Mouse (Mus musculus) olfactory bulb, adult 2 months (tissue): Measurements from ENCODE around the gene Dynlt1c. TPM values are rescaled to one million over a fixed set of nuclear protein-coding genes. Genes with fewer than 3 reads are reported as not detected.
"Not testable (repeated sequence)": the region's sequence is repeated elsewhere in the genome, so short reads cannot be mapped to it uniquely, and the experiment has no call there.

Source experiments
- H3K27ac ChIP-seq: fragments of 200-500 bp; 2 replicates; pipeline ENCODE4 v1.5.1; 2012; ENCODE audit warnings: low read depth, low read length; ENCODE audit not compliant: insufficient read depth
- H3K4me1 ChIP-seq: fragments of 200-500 bp; 2 replicates; pipeline ENCODE4 v1.6.1; 2012; ENCODE audit warnings: low read length; ENCODE audit not compliant: control insufficient read depth, insufficient read depth
- H3K4me3 ChIP-seq: fragments of 200-500 bp; 2 replicates; pipeline ENCODE4 v1.5.1; 2012; ENCODE audit warnings: mild to moderate bottlenecking, low read depth, low read length, moderate library complexity; ENCODE audit not compliant: insufficient read depth
- WGBS: fragments of 180-500 bp; shearing (Covaris S2); methylation state at CpG from one replicate; pipeline ENCODE4 v1.1.7; 2018; 5-methylcytosine and 5-hydroxymethylcytosine counted together
- polyA plus RNA-seq: library from polyadenylated mRNA; stranded (reverse); fragments of >200 nt; gene quantifications from 2 replicates; pipeline ENCODE4 v1.2.4, GENCODE M21; 2012; ENCODE audit warnings: low replicate concordance; ENCODE audit not compliant: missing spikeins, insufficient read depth, insufficient read length

Gene Dynlt1c
- polyA plus RNA-seq, result not detected in 2 replicates

DNA sequence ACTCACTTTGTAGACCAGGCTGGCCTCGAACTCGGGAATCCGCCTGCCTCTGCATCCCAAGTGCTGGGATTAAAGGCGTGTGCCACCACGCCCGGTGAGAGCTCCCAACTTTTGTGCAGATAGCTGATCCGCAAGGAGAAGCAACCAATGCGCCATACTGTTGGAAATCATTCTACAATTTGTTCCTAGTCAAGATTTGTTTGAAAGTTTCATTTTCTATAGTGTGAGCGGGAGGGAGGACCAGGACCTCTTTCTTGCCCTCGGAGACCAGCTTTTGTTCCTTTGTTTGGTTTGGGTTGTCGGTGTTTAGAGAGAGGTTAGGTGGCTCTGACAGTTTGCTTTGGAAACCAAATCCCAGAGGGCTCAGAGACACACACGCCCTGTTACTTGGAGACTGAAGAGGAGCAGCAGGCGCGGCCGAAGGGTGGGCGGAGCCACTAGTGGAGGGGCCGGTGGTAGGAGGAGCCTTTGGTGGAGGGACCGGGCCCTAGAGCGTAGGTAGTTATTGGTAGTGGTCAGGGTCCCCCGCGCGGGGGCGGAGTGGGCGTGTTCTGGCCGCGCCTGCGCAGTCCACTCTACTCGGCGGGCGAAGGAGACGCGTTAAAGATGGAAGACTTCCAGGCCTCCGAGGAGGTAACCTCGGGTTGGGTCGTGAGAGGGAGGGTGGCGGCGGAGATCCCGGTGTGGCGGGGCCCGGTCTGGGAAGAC, at the start of gene Dynlt1c:
Gene Dynlt1c, plus strand, starts transcription at position 468 of the 708 bp plus-strand sequence.
- not testable (repeated sequence) for H3K4me1 ChIP-seq, H3K27ac ChIP-seq
- H3K4me3 ChIP-seq, result peak within 1 kb of the TSS; percentile 49
- 12% methylated on average over 34 of the region's 40 CpGs for WGBS

- WGBS, result no CpG with 5 or more reads among the region's 4 CpGs
- not testable (repeated sequence) for H3K4me1 ChIP-seq, H3K27ac ChIP-seq, H3K4me3 ChIP-seq
Measured at GRCm38 (mm10) chr17:6553798-6554197, 47.7 kb upstream of the Dynlt1c start.

- WGBS, result no CpG with 5 or more reads among the region's 5 CpGs
- H3K4me3 ChIP-seq, H3K4me1 ChIP-seq, H3K27ac ChIP-seq: not testable (repeated sequence)
Measured at GRCm38 (mm10) chr17:6554243-6554642, 47.2 kb upstream of the Dynlt1c start.

DNA sequence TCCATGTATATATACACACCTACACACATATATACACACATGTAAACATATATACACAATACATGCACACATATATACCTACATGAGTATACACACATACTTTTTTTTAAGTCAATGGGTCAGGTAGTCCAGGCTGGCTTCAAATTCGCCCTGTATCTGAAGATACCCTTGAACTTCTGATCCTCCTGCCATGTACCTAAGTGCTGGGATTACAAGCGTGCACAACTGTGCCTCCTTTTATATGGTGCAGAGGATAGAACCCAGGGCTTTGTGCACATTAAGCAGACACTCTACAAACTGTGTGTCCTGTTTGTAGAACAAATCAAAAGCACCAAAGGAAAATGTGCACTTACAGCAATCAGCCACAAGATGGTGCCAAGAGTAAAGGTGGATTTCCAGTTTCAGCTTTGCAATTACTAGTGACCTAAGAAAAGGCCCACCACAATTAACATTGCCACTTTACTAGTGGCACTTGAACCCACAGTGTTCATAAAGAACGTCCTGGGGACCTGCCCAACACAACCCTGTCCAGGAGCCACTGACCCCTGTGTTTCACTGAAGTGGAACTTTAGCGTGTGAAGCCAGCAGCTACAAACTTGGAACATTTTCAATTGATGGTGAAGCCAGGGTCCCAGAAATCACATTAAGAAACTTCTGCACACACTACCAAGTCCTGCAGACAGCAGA, 41.9 kb upstream of the Dynlt1c start:
- not testable (repeated sequence) for H3K27ac ChIP-seq, H3K4me3 ChIP-seq, H3K4me1 ChIP-seq
- no CpG with 5 or more reads among the region's 4 CpGs for WGBS

- H3K4me3 ChIP-seq, H3K27ac ChIP-seq, H3K4me1 ChIP-seq: not testable (repeated sequence)
- WGBS, result 93% methylated on average over 3 of the region's 3 CpGs
Measured at GRCm38 (mm10) chr17:6564866-6565265, 36.6 kb upstream of the Dynlt1c start.

DNA sequence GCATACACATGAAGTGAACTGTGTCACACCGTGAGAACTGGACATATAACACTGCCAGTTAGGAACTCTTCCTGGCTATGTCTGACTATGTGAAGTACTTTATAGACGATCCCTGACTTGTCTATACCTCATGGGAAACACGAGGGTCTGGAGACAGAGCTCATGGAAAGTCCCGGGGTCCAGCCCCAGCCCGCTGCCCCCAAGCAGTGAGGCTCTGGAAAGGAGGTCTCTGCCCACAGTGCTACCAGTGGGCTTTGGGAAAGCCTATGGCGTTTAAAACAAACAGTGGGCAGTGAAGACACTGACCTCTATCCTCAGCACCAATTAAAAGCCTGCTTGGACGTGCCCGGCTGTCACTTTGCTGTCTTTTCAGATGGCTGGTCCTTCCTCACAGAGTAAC, 33.6 kb upstream of the Dynlt1c start:
- WGBS, result 84% methylated on average over 6 of the region's 8 CpGs
- not testable (repeated sequence) for H3K4me3 ChIP-seq, H3K27ac ChIP-seq, H3K4me1 ChIP-seq

DNA sequence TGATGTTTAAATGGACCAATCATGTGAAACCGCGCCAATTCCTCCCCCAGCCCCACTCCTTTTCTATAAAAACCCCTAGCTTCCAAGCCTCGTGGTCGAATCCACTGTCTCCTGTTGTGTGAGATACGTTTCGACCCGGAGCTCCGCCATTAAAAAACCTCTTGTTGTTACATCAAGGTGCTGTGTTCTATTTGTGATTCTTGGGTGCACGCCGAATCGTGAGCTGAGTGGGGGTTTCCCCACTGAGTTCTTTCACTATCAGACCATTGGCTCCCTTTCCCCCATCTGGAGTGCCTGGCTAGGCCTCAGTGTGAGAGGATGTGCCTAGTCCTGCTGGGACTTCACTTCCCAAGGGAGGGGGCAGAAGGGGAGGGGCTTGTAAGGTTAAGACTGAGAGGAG, 30.2 kb upstream of the Dynlt1c start:
- 93% methylated on average over 11 of the region's 11 CpGs for WGBS
- not testable (repeated sequence) for H3K4me1 ChIP-seq, H3K4me3 ChIP-seq, H3K27ac ChIP-seq

DNA sequence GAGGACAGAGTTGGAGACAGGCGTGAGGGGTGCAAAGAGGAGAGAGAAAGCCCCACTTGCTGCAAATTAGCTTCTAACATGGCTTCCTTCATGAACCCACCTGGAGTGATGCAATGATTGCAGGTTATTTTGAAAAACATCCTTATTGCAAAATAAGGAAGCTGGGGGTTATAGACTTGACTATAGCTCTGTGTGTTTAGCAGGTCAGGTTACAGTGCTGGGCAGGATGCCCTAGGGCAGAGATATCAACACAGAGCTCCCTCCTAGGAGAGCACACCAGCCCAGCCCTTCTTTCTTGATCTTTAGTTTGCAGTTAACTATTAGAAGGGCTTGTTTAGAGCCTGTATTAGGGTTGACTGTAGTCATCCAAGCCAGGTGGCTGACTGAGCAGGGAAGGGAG, 29.3 kb upstream of the Dynlt1c start:
- not testable (repeated sequence) for H3K4me3 ChIP-seq, H3K27ac ChIP-seq, H3K4me1 ChIP-seq
- no CpG with 5 or more reads among the region's 1 CpGs for WGBS

- H3K4me1 ChIP-seq, H3K4me3 ChIP-seq, H3K27ac ChIP-seq: not testable (repeated sequence)
- 91% methylated on average over 8 of the region's 8 CpGs for WGBS
Measured at GRCm38 (mm10) chr17:6575376-6575775, 26.1 kb upstream of the Dynlt1c start.

GRCm38 (mm10) chr17:6588672-6589071, 12.8 kb upstream of the Dynlt1c start:
- not testable (repeated sequence) for H3K27ac ChIP-seq, H3K4me3 ChIP-seq, H3K4me1 ChIP-seq
- WGBS, result no CpG with 5 or more reads among the region's 6 CpGs

DNA sequence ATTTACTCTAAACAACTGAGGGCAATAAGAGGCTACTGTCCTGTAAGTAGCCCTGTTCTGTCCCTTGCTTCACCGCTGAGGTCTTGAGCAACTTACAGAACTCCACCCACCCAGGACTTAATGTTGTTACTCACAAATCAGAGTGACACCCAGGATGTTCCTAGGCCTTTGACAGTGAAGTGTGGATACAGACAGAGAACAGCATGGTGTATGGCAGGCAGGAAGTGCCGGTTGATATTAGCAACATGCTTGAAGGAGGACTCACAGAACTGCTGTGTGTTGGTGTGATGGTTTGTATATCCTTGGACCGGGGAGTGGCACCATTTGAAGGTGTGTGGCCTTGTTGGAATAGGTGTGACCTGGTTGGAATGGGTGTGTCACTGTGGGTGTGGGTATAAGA, 9.4 kb upstream of the Dynlt1c start:
- H3K4me3 ChIP-seq, H3K27ac ChIP-seq, H3K4me1 ChIP-seq: not testable (repeated sequence)
- WGBS, result 95% methylated on average over 2 of the region's 3 CpGs

GRCm38 (mm10) chr17:6593896-6594295, 7.6 kb upstream of the Dynlt1c start:
- not testable (repeated sequence) for H3K4me1 ChIP-seq, H3K27ac ChIP-seq, H3K4me3 ChIP-seq
- WGBS, result 73% methylated on average over 3 of the region's 3 CpGs

DNA sequence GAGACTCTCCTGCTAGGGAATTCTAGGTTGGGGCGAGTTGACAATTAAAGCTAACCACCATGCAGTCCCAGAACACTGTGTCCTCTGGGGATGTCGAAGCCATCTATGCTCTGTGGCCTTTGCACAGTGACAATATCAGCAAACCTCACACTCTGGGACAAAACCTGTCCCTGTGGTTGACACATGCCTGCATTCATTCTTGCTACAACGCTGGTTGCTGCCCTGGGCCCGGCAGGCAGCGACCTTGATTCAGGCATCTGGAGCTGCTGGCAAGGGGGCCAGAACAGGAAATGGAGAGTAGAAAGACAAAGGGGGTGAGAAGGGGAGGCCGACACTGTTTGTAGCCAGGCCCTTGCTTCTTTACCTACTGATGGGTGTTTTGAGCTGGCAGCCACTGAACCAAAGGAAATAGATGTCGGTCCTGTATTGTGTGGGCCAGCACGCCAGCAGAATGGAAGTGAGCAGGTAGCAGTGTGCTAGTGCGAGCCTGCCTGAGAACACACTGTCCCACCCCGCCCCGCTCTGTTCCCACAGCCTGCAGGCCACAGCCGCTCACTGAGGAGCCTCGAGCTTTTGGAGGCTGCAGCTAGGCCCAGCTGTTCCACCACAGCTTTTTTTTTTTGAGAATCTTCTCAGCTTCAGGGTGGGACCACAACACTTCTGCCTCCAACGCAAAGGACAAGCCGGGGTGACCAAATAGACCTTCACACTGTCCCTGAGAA, 5.5 kb upstream of the Dynlt1c start:
- not testable (repeated sequence) for H3K27ac ChIP-seq, H3K4me1 ChIP-seq, H3K4me3 ChIP-seq
- WGBS, result 71% methylated on average over 14 of the region's 15 CpGs

- 93% methylated on average over 7 of the region's 7 CpGs for WGBS
- not testable (repeated sequence) for H3K27ac ChIP-seq, H3K4me1 ChIP-seq, H3K4me3 ChIP-seq
Measured at GRCm38 (mm10) chr17:6598356-6598755, 3.1 kb upstream of the Dynlt1c start.
